Mouse (Mus musculus): Measurements from ENCODE around the gene Spg20.

The Spg20 gene

GRCm38 (mm10) chr3:55105372-55106023 is 6.4 kb upstream of the Spg20 start:
- H3K4me3 ChIP-seq (replicated peaks; ENCODE audit: low read length), result no peak overlapping the region
- H3K36me3 ChIP-seq (ENCODE audit: insufficient read depth, low read length), result no peaks in the 10 kb centered on the region
- H3K4me1 ChIP-seq (replicated peaks; ENCODE audit: low read depth, low read length), result no peaks in the 10 kb centered on the region
- no peak for TF ChIP-seq POU5F1 (IDR thresholded peaks at IDR 0.05; ENCODE audit: borderline replicate concordance, low read length)
- no peak for TF ChIP-seq CTCF (conservative IDR thresholded peaks at IDR 0.05; ENCODE audit: low read length)
- no peak for TF ChIP-seq NANOG (IDR thresholded peaks at IDR 0.05; ENCODE audit: borderline replicate concordance, low read length)
- H3K27me3 ChIP-seq (ENCODE audit: insufficient read depth, low read length), result no peaks in the 10 kb centered on the region
- H3K9me3 ChIP-seq (ENCODE audit: low read length), result peaks cover 34% of the 10 kb centered on the region

- no peak for TF ChIP-seq CTCF (conservative IDR thresholded peaks at IDR 0.05; ENCODE audit: low read length)
- TF ChIP-seq NANOG (IDR thresholded peaks at IDR 0.05; ENCODE audit: borderline replicate concordance, low read length), result no peak
- no peak for TF ChIP-seq POU5F1 (IDR thresholded peaks at IDR 0.05; ENCODE audit: borderline replicate concordance, low read length)
- Histone ChIP-seq H3K27me3 (ENCODE audit: insufficient read depth, low read length) (no peaks in the 10 kb centered on the region), H3K9me3 (ENCODE audit: low read length) (peaks cover 34% of the 10 kb centered on the region), H3K4me1 (replicated peaks; ENCODE audit: low read depth, low read length) (no peaks in the 10 kb centered on the region), H3K4me3 (replicated peaks; ENCODE audit: low read length) (no peak overlapping the region), H3K36me3 (ENCODE audit: insufficient read depth, low read length) (no peaks in the 10 kb centered on the region)
Measured at GRCm38 (mm10) chr3:55106051-55106450, 5.9 kb upstream of the Spg20 start.

GRCm38 (mm10) chr3:55109097-55109496 is 2.8 kb upstream of the Spg20 start:
- H3K36me3 ChIP-seq (ENCODE audit: insufficient read depth, low read length), result no peaks in the 10 kb centered on the region
- 0 out of 2 replicates have a peak, but pooled peaks cover 2% of the 10 kb centered on the region for H3K27me3 ChIP-seq (ENCODE audit: insufficient read depth, low read length)
- no peak overlapping the region for H3K4me3 ChIP-seq (replicated peaks; ENCODE audit: low read length)
- TF ChIP-seq CTCF (conservative IDR thresholded peaks at IDR 0.05; ENCODE audit: low read length) (no peak), POU5F1 (IDR thresholded peaks at IDR 0.05; ENCODE audit: borderline replicate concordance, low read length) (no peak), NANOG (IDR thresholded peaks at IDR 0.05; ENCODE audit: borderline replicate concordance, low read length) (no peak)
- peaks cover 7% of the 10 kb centered on the region for H3K4me1 ChIP-seq (replicated peaks; ENCODE audit: low read depth, low read length)
- H3K9me3 ChIP-seq (ENCODE audit: low read length), result peaks cover 32% of the 10 kb centered on the region

GRCm38 (mm10) chr3:55112710-55113415 is 955 bp downstream of the Spg20 start:
- peaks cover 14% of the 10 kb centered on the region for H3K4me1 ChIP-seq (replicated peaks; ENCODE audit: low read depth, low read length)
- peaks cover 4% of the 10 kb centered on the region for H3K36me3 ChIP-seq (ENCODE audit: insufficient read depth, low read length)
- H3K27me3 ChIP-seq (ENCODE audit: insufficient read depth, low read length), result peaks cover 23% of the 10 kb centered on the region
- peaks cover 5% of the 10 kb centered on the region for H3K9me3 ChIP-seq (ENCODE audit: low read length)
- peak overlapping the region; percentile 88 for H3K4me3 ChIP-seq (replicated peaks; ENCODE audit: low read length)
- TF ChIP-seq NANOG (IDR thresholded peaks at IDR 0.05; ENCODE audit: borderline replicate concordance, low read length) (no peak), CTCF (conservative IDR thresholded peaks at IDR 0.05; ENCODE audit: low read length) (no peak), POU5F1 (IDR thresholded peaks at IDR 0.05; ENCODE audit: borderline replicate concordance, low read length) (no peak)

GRCm38 (mm10) chr3:55114313-55115065 is 2.6 kb downstream of the Spg20 start:
- Histone ChIP-seq H3K27me3 (ENCODE audit: insufficient read depth, low read length) (peaks cover 25% of the 10 kb centered on the region), H3K9me3 (ENCODE audit: low read length) (no peaks in the 10 kb centered on the region), H3K36me3 (ENCODE audit: insufficient read depth, low read length) (peaks cover 12% of the 10 kb centered on the region), H3K4me3 (replicated peaks; ENCODE audit: low read length) (no peak overlapping the region), H3K4me1 (replicated peaks; ENCODE audit: low read depth, low read length) (peaks cover 14% of the 10 kb centered on the region)
- no peak for TF ChIP-seq CTCF (conservative IDR thresholded peaks at IDR 0.05; ENCODE audit: low read length)
- no peak for TF ChIP-seq NANOG (IDR thresholded peaks at IDR 0.05; ENCODE audit: borderline replicate concordance, low read length)
- no peak for TF ChIP-seq POU5F1 (IDR thresholded peaks at IDR 0.05; ENCODE audit: borderline replicate concordance, low read length)

GRCm38 (mm10) chr3:55115071-55115470 is 3.2 kb downstream of the Spg20 start:
- Histone ChIP-seq H3K9me3 (ENCODE audit: low read length) (no peaks in the 10 kb centered on the region), H3K4me1 (replicated peaks; ENCODE audit: low read depth, low read length) (peaks cover 14% of the 10 kb centered on the region), H3K27me3 (ENCODE audit: insufficient read depth, low read length) (peaks cover 25% of the 10 kb centered on the region), H3K36me3 (ENCODE audit: insufficient read depth, low read length) (peaks cover 12% of the 10 kb centered on the region), H3K4me3 (replicated peaks; ENCODE audit: low read length) (no peak overlapping the region)
- TF ChIP-seq CTCF (conservative IDR thresholded peaks at IDR 0.05; ENCODE audit: low read length), result no peak

- peaks cover 25% of the 10 kb centered on the region for H3K27me3 ChIP-seq (ENCODE audit: insufficient read depth, low read length)
- no peak overlapping the region for H3K4me3 ChIP-seq (replicated peaks; ENCODE audit: low read length)
- TF ChIP-seq CTCF (conservative IDR thresholded peaks at IDR 0.05; ENCODE audit: low read length), result no peak
- H3K36me3 ChIP-seq (ENCODE audit: insufficient read depth, low read length), result peaks cover 20% of the 10 kb centered on the region
- H3K4me1 ChIP-seq (replicated peaks; ENCODE audit: low read depth, low read length), result peaks cover 14% of the 10 kb centered on the region
- H3K9me3 ChIP-seq (ENCODE audit: low read length), result no peaks in the 10 kb centered on the region
Measured at GRCm38 (mm10) chr3:55115989-55116388, 4.1 kb downstream of the Spg20 start.

GRCm38 (mm10) chr3:55119275-55119898 is 7.5 kb downstream of the Spg20 start:
- peaks cover 6% of the 10 kb centered on the region for H3K4me1 ChIP-seq (replicated peaks; ENCODE audit: low read depth, low read length)
- H3K9me3 ChIP-seq (ENCODE audit: low read length), result no peaks in the 10 kb centered on the region
- peaks cover 47% of the 10 kb centered on the region for H3K36me3 ChIP-seq (ENCODE audit: insufficient read depth, low read length)
- TF ChIP-seq POU5F1 (IDR thresholded peaks at IDR 0.05; ENCODE audit: borderline replicate concordance, low read length), result no peak
- TF ChIP-seq NANOG (IDR thresholded peaks at IDR 0.05; ENCODE audit: borderline replicate concordance, low read length), result no peak
- no peak for TF ChIP-seq CTCF (conservative IDR thresholded peaks at IDR 0.05; ENCODE audit: low read length)
- peaks cover 23% of the 10 kb centered on the region for H3K27me3 ChIP-seq (ENCODE audit: insufficient read depth, low read length)
- H3K4me3 ChIP-seq (replicated peaks; ENCODE audit: low read length), result no peak overlapping the region

Measured in E14TG2a.4 (cell line).